Mouse (Mus musculus) bone marrow macrophage, adult 2 months (primary cell): ENCODE data around the gene Odf3l2.

Experiments used
- CTCF ChIP-seq: IDR thresholded peaks from 2 replicates; pipeline ENCODE4 v1.5.1; 2012; ENCODE audit warnings: low read depth, mild to moderate bottlenecking, low read length, moderate library complexity
- POLR2A ChIP-seq: IDR thresholded peaks from 2 replicates; pipeline ENCODE4 v1.6.1; 2012; ENCODE audit warnings: mild to moderate bottlenecking, low read depth, low read length, borderline replicate concordance

DNA sequence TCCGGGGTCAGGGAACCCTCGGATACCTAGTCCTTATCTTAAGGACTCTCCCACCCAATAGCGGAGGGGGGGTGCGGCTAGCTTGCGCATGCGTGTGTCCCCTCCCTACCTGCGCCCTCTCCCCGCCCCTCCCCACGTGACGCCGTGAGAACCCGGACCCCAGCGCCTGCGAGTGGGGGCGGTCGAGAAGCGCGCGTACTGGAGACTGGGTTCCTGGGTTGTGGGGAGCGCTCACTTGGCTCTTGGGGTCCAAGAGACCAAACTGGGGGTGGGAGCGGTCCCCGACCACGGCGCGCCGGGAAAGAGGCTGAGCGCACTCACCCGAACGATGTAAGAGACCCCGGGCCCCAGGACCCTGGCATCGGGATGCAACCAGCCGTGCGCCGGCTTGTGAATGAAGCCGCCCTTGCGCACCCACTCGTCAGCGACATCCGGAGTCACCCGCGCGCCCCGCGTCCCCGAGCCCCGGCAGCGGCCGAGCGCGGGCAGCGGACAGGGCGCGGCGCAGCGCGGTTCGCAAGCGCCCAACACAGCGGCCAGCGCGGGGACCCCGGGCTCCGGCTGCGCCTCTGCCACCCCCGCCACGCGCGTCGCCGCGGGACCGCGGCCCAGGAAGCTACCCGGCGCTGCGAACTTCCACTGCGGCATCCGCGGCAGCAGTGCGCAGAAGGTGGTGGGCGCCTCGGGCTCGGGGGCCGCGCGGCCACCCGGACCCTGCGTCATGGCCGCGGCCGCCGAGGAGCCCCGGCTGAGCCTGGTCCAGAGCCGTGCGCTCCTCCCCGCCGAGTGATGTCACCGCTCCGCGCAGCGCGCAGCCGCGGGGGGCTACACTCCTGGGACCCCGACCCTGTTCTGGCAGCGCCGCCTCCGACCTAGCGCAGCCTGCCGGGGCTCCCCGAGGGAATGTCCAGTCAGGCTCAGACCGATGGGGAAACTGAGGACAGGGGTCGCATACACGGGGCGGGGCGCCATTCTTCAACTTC, 8.1 kb downstream of the Odf3l2 start, which contains the start of gene Shc2:
- no peak for TF ChIP-seq POLR2A
- TF ChIP-seq CTCF, result no peak
